Mouse (Mus musculus) lung, postnatal 0 days (tissue): ENCODE data around the gene Srebf1.

Experiments used
- CTCF ChIP-seq: IDR thresholded peaks from 2 replicates; pipeline ENCODE4 v1.5.1; 2016; ENCODE audit warnings: antibody characterized with exemption, mild to moderate bottlenecking
- EP300 ChIP-seq: IDR thresholded peaks from 2 replicates; pipeline ENCODE4 v1.6.1; 2016; ENCODE audit warnings: antibody characterized with exemption, mild to moderate bottlenecking, control low read depth

- no peak for TF ChIP-seq CTCF
- TF ChIP-seq EP300: no peak
Observed at GRCm38 (mm10) chr11:60221425-60221824, 956 bp downstream of the Srebf1 start.
